Mouse (Mus musculus): Measurements from ENCODE around the gene Smpdl3b. TPM values are rescaled to one million over a fixed set of nuclear protein-coding genes. Genes with fewer than 3 reads are reported as not detected.
"Not testable (repeated sequence)": the region's sequence is repeated elsewhere in the genome, so short reads cannot be mapped to it uniquely, and the experiment has no call there.

Gene Smpdl3b
- polyA plus RNA-seq, 1 experiment from 2014 or later, result 1.1 TPM

DNA sequence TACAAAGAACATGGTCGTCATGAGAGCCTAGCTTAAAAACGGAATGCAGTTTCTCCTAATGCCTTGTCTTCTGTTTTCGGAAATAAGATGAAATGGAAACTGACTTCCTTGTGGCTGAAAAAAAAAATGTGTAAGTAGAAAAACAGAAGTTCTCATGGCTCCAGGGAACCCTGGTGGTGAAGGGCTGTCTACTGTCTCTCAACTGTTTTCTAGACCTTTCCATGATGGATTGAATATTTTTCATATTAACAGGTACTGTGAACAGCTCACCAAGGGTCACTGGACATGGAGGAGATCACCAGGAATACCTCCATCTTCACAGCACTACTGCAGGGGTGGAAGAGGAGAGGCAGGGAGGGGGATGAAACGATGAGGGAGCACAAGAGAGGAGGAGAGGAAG lies 41.0 kb upstream of the Smpdl3b start:
- Histone ChIP-seq H3K4me1 (replicated peaks) (peaks cover 48% of the 10 kb centered on the region), H3K4me3 (replicated peaks) (no peak overlapping the region), H3K9me3 (replicated peaks) (no peaks in the 10 kb centered on the region), H3K9ac (no peak overlapping the region), H3K27ac (replicated peaks) (peak overlapping the region; percentile 30; the same call in 1 of the 2 replicates), H3K4me2 (no peak overlapping the region), H3K27me3 (peaks cover 26% of the 10 kb centered on the region), H3K36me3 (replicated peaks) (no peaks in the 10 kb centered on the region)
- ATAC-seq (ENCODE audit: insufficient read depth), result no peak
- WGBS (ENCODE audit: insufficient replicate concordance), result 25% methylated on average over 4 of the region's 4 CpGs

DNA sequence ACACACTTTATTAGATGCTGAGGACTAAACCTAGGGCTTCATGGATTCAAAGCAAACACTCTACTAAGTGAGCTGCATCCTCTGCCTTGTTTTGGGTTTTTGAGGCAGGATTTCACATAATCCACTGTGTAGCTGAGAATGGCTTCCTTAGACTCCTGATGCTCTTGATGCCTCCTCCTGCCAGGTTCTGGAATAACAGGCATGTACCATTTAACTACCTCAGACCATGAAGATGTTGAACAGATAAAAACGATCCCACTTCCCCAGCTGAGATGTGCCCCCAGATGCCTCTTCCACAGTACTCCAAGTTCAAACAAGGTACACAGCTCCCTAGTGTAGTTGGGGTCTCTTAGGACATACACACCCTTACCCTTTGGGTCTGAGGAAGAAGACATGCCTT lies 40.4 kb upstream of the Smpdl3b start:
- Histone ChIP-seq H3K4me3 (replicated peaks) (no peak overlapping the region), H3K27me3 (peaks cover 26% of the 10 kb centered on the region), H3K4me2 (no peak overlapping the region), H3K27ac (replicated peaks) (no peak overlapping the region), H3K4me1 (replicated peaks) (peaks cover 44% of the 10 kb centered on the region), H3K9me3 (replicated peaks) (no peaks in the 10 kb centered on the region), H3K36me3 (replicated peaks) (no peaks in the 10 kb centered on the region), H3K9ac (no peak overlapping the region)
- 45% methylated on average over 1 of the region's 1 CpGs for WGBS (ENCODE audit: insufficient replicate concordance)
- ATAC-seq (ENCODE audit: insufficient read depth), result no peak

DNA sequence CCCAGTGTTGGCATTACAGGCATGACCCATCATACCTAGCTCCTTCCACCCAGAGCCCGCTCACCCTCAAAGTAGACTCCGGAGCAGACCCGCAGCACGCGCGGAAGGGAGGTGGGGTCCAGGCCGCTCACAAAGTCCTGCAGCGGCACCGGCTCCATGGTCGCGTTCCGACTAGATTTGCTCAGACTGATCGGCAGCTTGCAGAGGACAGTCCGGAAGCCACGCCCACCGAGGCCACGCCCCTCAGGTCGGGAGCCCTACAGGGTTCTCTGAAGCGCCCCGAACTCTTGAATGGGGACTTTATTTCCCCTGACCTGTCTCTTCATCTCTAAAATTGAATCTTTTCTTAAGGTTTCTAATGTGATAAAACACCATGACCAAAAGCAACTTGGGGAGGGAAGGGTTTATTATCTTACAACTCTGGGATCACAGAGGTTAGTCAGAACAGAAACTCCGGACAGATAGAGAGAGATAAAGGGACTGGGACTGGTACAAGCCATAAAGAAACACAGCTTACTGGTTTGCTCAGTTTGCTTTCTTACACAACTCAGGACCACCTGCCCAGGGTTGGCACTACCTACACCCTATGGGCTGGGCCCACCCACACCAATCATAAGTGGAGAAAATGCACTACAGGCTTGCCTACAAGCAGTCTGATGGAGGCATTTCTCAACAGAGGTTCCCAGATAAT lies 39.3 kb upstream of the Smpdl3b start, which contains the start of gene Themis2:
TSS of gene Themis2 (minus strand) at position 192 of the 691 bp plus-strand sequence.
- Histone ChIP-seq H3K27ac (replicated peaks) (no peak within 1 kb of the TSS), H3K36me3 (replicated peaks) (no peaks in the 10 kb centered on the region), H3K4me2 (peak within 1 kb of the TSS; percentile 75), H3K9ac (peak within 1 kb of the TSS; percentile 38; the same call in 1 of the 2 replicates), H3K4me3 (replicated peaks) (peak within 1 kb of the TSS; percentile 52), H3K4me1 (replicated peaks) (peaks cover 34% of the 10 kb centered on the region), H3K9me3 (replicated peaks) (no peaks in the 10 kb centered on the region), H3K27me3 (peaks cover 26% of the 10 kb centered on the region)
- ATAC-seq (ENCODE audit: insufficient read depth), result peak; percentile 64
- WGBS (ENCODE audit: insufficient replicate concordance), result 1% methylated on average over 21 of the region's 21 CpGs

DNA sequence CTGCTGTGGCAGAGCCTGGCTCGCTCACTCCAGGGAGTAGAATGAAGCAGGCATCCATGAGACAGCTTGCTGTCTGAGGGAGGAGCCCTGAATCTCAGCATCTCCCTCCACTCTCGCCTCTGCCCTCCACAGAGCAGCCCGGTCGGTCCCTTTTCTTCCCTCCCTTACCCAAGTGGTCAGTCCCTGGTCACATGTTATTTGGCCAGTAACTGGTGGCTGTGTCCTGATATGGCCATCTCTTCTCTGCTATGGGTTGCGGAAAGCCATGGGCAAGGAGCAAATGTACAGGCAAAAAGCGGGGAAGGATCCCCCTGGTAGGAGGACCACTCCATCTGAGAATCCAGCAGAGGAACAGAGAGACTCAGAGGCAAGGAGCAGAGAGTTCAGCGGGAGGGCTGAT lies 38.1 kb upstream of the Smpdl3b start:
- H3K4me1 ChIP-seq (replicated peaks), result peaks cover 27% of the 10 kb centered on the region

DNA sequence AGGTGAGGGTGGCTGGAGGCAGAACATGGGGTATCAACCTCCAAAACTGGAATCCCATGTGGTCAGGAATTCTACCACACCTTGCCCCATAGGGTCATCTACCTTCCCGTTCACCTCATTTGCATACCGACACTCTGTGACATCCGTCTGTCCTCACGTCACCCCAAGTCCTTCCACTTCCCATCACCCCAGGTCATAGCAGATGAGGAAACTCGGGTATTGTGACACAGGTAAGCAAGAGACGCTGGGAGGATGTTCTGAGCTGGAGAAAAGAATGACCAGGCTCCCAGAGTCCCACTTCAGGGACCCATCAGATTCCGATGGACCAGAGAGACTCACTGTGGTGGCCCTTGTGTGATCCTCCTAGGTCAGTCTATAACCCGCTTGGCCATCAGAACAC lies 37.7 kb upstream of the Smpdl3b start:
- Histone ChIP-seq H3K27me3 (peaks cover 26% of the 10 kb centered on the region), H3K4me2 (peak overlapping the region; percentile 75), H3K36me3 (replicated peaks) (no peaks in the 10 kb centered on the region), H3K4me3 (replicated peaks) (peak overlapping the region; percentile 52), H3K27ac (replicated peaks) (no peak overlapping the region), H3K4me1 (replicated peaks) (peaks cover 27% of the 10 kb centered on the region), H3K9me3 (replicated peaks) (no peaks in the 10 kb centered on the region), H3K9ac (no peak overlapping the region)
- ATAC-seq (ENCODE audit: insufficient read depth), result no peak
- 54% methylated on average over 8 of the region's 8 CpGs for WGBS (ENCODE audit: insufficient replicate concordance)

More for the DNA sequence above, 38.1 kb upstream of the Smpdl3b start:
- Histone ChIP-seq H3K27ac (replicated peaks) (no peak overlapping the region), H3K9me3 (replicated peaks) (no peaks in the 10 kb centered on the region), H3K4me2 (peak overlapping the region; percentile 75), H3K4me3 (replicated peaks) (peak overlapping the region; percentile 52), H3K36me3 (replicated peaks) (no peaks in the 10 kb centered on the region), H3K27me3 (peaks cover 26% of the 10 kb centered on the region), H3K9ac (no peak overlapping the region)
- 70% methylated on average over 7 of the region's 7 CpGs for WGBS (ENCODE audit: insufficient replicate concordance)
- no peak for ATAC-seq (ENCODE audit: insufficient read depth)

DNA sequence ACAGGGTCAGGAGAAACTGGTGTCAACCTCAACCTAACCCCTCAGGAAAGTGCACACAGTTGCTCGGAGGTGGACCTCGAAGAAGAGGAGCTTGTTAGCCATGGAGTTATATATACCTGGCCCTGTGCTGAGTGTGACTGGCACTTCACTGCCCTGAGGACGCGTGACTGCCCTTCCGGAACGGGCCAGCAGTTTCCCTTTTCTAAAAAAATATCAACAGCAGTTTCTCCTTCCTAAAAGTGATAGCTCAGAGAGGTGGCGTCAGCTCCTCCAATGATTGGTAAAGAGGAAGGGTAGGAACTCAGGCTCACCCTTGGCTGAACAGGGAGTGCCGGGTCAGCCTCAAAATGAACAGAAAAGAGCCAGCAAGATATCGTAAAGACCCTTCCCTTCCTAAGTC lies 37.0 kb upstream of the Smpdl3b start:
- no peak for ATAC-seq (ENCODE audit: insufficient read depth)
- 0 out of 2 replicates have a peak overlapping the region, but pooled peaks have one; percentile 52 for H3K4me3 ChIP-seq (replicated peaks)

DNA sequence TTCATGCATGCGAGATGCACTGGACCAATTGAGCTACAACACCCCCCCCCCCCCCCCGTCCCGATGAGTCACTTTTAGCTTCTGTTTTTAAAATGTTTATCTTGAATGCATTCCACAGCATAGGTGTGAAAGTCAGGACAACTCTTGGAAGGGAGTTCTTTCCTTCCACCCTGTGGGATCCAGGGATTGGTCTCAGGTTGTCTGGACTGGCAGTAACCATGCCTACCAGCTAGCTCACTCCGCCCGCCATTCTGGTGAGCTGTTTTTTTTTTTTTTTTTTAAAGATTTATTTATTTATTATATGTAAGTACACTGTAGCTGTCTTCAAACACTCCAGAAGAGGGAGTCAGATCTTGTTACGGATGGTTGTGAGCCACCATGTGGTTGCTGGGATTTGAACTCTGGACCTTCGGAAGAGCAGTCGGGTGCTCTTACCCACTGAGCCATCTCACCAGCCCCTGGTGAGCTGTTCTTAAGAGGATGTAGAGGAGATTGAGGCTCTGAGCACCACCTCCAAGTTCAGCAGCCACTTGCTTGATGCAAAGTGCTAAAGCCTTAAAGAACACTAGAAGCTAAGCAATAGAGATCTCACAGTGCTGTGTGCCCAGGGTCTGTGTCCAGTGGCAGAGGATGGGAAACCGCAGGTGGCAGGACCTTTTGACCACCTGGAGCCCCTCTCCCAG lies 36.4 kb upstream of the Smpdl3b start:
- H3K4me1 ChIP-seq (replicated peaks), result peaks cover 27% of the 10 kb centered on the region
- not testable (repeated sequence) for H3K36me3 ChIP-seq (replicated peaks); ATAC-seq (ENCODE audit: insufficient read depth); H3K9me3 ChIP-seq (replicated peaks); H3K27ac ChIP-seq (replicated peaks); H3K9ac ChIP-seq; H3K4me3 ChIP-seq (replicated peaks)
- peak overlapping the region; percentile 75 for H3K4me2 ChIP-seq
- peaks cover 26% of the 10 kb centered on the region for H3K27me3 ChIP-seq
- 66% methylated on average over 9 of the region's 9 CpGs for WGBS (ENCODE audit: insufficient replicate concordance)

More for the DNA sequence above, 37.0 kb upstream of the Smpdl3b start:
- WGBS (ENCODE audit: insufficient replicate concordance), result 21% methylated on average over 9 of the region's 9 CpGs
- H3K4me2 ChIP-seq, result peak overlapping the region; percentile 75
- no peak overlapping the region; the same call in 1 of the 2 replicates for H3K27ac ChIP-seq (replicated peaks)
- H3K9ac ChIP-seq, result no peak overlapping the region
- peaks cover 26% of the 10 kb centered on the region for H3K27me3 ChIP-seq
- H3K36me3 ChIP-seq (replicated peaks), result no peaks in the 10 kb centered on the region
- no peaks in the 10 kb centered on the region for H3K9me3 ChIP-seq (replicated peaks)
- peaks cover 27% of the 10 kb centered on the region for H3K4me1 ChIP-seq (replicated peaks)

DNA sequence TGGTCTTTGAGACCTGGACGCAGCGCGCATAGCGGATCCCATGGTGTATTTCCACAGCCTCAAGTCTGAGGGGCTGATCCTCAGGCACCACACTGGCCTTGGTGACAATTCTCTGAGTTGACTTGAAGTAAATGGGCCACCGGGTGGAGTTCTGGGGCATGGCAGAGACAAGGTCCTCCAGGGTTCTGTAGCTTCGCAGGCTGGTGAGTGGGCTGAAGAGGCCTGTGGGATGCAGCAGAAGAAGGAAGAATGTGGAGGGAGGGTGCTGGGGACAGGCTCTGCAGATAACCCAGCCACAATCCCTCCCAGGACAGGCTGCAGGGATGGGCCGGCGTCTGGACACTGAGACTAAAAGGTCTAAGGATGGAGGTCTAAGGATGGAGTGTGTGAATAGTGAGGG lies 32.7 kb upstream of the Smpdl3b start:
- no peak overlapping the region for H3K4me3 ChIP-seq (replicated peaks)
- peaks cover 12% of the 10 kb centered on the region for H3K27me3 ChIP-seq
- ATAC-seq (ENCODE audit: insufficient read depth), result no peak
- H3K9ac ChIP-seq, result no peak overlapping the region
- H3K27ac ChIP-seq (replicated peaks), result no peak overlapping the region
- no peaks in the 10 kb centered on the region for H3K36me3 ChIP-seq (replicated peaks)
- no peaks in the 10 kb centered on the region for H3K9me3 ChIP-seq (replicated peaks)
- 76% methylated on average over 8 of the region's 8 CpGs for WGBS (ENCODE audit: insufficient replicate concordance)
- H3K4me2 ChIP-seq, result no peak overlapping the region
- peaks cover 9% of the 10 kb centered on the region; the same call in 1 of the 2 replicates for H3K4me1 ChIP-seq (replicated peaks)

DNA sequence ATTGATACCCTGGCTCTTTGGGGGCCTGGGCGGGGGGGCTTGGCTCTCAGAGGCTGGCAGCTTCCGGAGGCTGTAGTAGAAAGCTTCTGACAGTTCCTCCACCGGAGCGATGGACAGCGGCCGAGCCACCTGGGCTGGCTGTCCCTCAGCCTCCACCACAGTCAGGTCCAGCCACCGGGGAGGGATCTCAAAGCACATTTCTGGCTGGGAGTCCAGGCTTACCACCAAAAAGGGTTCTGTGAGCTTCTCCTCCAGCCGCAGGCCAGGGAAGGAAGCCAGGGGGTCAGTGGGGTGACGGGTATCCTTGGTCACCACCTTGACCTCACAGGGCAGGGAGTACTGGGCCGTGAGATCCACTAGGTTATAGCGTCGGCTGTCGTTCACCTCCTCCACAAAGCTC lies 28.2 kb upstream of the Smpdl3b start:
- WGBS (ENCODE audit: insufficient replicate concordance), result 83% methylated on average over 13 of the region's 13 CpGs
- no peak for ATAC-seq (ENCODE audit: insufficient read depth)

DNA sequence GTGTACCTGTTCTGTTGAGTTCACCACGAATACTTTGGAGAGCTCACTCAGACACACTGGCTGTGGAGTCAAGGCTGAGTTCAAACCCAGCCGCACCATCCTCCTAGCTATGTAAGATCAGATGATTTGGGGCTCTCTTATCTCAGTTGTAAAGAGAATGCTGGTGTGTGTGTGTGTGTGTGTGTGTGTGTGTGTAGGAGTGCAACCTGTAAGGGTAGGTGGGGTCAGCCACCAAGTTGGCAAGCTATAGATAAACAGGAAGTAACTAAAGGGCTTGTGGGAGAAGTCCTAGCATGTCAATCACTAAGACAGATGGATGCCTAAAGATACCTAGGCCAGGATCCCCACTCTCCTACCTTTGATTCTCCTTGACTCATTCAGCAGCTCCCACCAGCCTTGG lies 26.7 kb upstream of the Smpdl3b start:
- no peak overlapping the region for H3K9ac ChIP-seq
- H3K4me3 ChIP-seq (replicated peaks), result no peak overlapping the region
- H3K4me1 ChIP-seq (replicated peaks), result peaks cover 9% of the 10 kb centered on the region; the same call in 1 of the 2 replicates
- ATAC-seq (ENCODE audit: insufficient read depth), result no peak
- 49% methylated on average over 2 of the region's 2 CpGs for WGBS (ENCODE audit: insufficient replicate concordance)
- peaks cover 17% of the 10 kb centered on the region for H3K36me3 ChIP-seq (replicated peaks)
- no peak overlapping the region for H3K27ac ChIP-seq (replicated peaks)
- no peaks in the 10 kb centered on the region for H3K9me3 ChIP-seq (replicated peaks)
- H3K27me3 ChIP-seq, result no peaks in the 10 kb centered on the region
- H3K4me2 ChIP-seq, result no peak overlapping the region

More for the DNA sequence above, 28.2 kb upstream of the Smpdl3b start:
- H3K27ac ChIP-seq (replicated peaks), result no peak overlapping the region
- no peak overlapping the region for H3K4me2 ChIP-seq
- H3K9ac ChIP-seq, result no peak overlapping the region
- H3K4me3 ChIP-seq (replicated peaks), result no peak overlapping the region
- peaks cover 8% of the 10 kb centered on the region; the same call in 1 of the 2 replicates for H3K4me1 ChIP-seq (replicated peaks)
- no peaks in the 10 kb centered on the region for H3K27me3 ChIP-seq
- no peaks in the 10 kb centered on the region for H3K9me3 ChIP-seq (replicated peaks)
- H3K36me3 ChIP-seq (replicated peaks), result 0 out of 2 replicates have a peak, but pooled peaks cover 3% of the 10 kb centered on the region

DNA sequence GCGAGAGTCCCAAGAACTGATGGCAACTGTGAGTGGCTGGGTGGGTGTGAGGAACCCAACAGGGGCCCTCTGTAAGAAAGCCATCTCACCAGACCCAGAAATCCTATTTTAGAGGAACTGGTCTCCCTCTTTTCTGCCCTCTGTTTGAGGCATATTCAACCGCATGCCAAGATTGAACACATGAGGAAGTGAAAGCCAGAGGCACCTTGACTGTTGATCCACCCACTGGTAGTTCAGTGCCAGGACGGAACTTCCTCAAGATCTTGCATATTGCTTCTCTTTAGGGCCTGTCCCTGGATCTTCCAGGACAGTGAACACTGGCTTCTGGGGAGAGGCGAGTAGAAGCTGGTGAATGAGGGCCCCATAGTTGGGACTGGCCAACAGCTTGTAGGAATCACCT lies 23.2 kb upstream of the Smpdl3b start:
- no peak overlapping the region for H3K4me3 ChIP-seq (replicated peaks)
- no peaks in the 10 kb centered on the region for H3K9me3 ChIP-seq (replicated peaks)
- H3K27me3 ChIP-seq, result no peaks in the 10 kb centered on the region
- WGBS (ENCODE audit: insufficient replicate concordance), result 73% methylated on average over 4 of the region's 4 CpGs
- no peak for ATAC-seq (ENCODE audit: insufficient read depth)
- H3K9ac ChIP-seq, result no peak overlapping the region
- no peak overlapping the region for H3K4me2 ChIP-seq
- peaks cover 51% of the 10 kb centered on the region for H3K36me3 ChIP-seq (replicated peaks)
- peaks cover 9% of the 10 kb centered on the region; the same call in 1 of the 2 replicates for H3K4me1 ChIP-seq (replicated peaks)
- no peak overlapping the region for H3K27ac ChIP-seq (replicated peaks)
